Mouse (Mus musculus): ENCODE data around the gene Stfa2. TPM values are rescaled to one million over a fixed set of nuclear protein-coding genes. Genes with fewer than 3 reads are reported as not detected.
"Not testable (repeated sequence)": the region's sequence is repeated elsewhere in the genome, so short reads cannot be mapped to it uniquely, and the experiment has no call there.

Gene Stfa2
- not detected in 2 replicates for polyA plus RNA-seq (2012; rRNA removed)

DNA sequence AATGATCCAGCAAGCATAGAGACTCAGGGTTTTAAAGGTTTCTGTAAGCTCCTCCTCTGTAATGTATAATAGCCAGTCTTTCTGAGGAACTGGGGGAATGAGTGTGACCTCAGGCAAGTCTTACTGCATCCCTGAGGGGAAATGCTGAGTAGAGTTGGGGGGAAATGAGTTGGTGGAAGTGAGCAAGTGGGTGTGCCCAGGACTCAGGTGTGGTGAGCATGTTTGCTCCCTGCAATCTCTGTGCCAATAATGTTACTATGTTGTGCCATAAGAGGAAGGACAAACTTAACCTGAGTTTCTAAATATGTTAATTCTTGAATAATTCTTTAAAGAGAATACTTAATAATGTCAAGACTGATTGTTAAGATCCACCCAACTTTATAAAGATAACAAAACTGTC lies at the start of gene Stfa2:
Gene Stfa2 (minus strand): TSS at position 101 of the 400 bp plus-strand sequence.
- Histone ChIP-seq H3K36me3 (ENCODE audit: control insufficient read depth, insufficient read depth, low read length) (no peaks in the 10 kb centered on the region), H3K27ac (ENCODE audit: control insufficient read depth, insufficient read depth, low read depth, low read length) (no peak within 1 kb of the TSS), H3K27me3 (ENCODE audit: control insufficient read depth, insufficient read depth, low read length) (no peaks in the 10 kb centered on the region), H3K4me3 (ENCODE audit: control insufficient read depth, low read depth, low read length) (no peak within 1 kb of the TSS), H3K4me1 (ENCODE audit: control insufficient read depth, insufficient read depth, low read length) (no peaks in the 10 kb centered on the region)
- TF ChIP-seq POLR2A (IDR thresholded peaks at IDR 0.05; ENCODE audit: control insufficient read depth, low read depth, low read length) (no peak), CTCF (IDR thresholded peaks at IDR 0.05; ENCODE audit: control insufficient read depth, insufficient read depth, insufficient replicate concordance, low read depth, low read length) (no peak)

GRCm38 (mm10) chr16:36455342-36455802 lies 47.1 kb upstream of the Stfa2 start, which contains the start of gene Stfa3:
Stfa3 (minus strand) TSS chr16:36455392.
- TF ChIP-seq POLR2A (IDR thresholded peaks at IDR 0.05; ENCODE audit: control insufficient read depth, low read depth, low read length) (no peak), CTCF (IDR thresholded peaks at IDR 0.05; ENCODE audit: control insufficient read depth, insufficient read depth, insufficient replicate concordance, low read depth, low read length) (no peak)

GRCm38 (mm10) chr16:36420979-36421378 lies 12.7 kb upstream of the Stfa2 start:
- not testable (repeated sequence) for H3K36me3 ChIP-seq (ENCODE audit: control insufficient read depth, insufficient read depth, low read length); H3K4me1 ChIP-seq (ENCODE audit: control insufficient read depth, insufficient read depth, low read length); H3K4me3 ChIP-seq (ENCODE audit: control insufficient read depth, low read depth, low read length); H3K27me3 ChIP-seq (ENCODE audit: control insufficient read depth, insufficient read depth, low read length); H3K27ac ChIP-seq (ENCODE audit: control insufficient read depth, insufficient read depth, low read depth, low read length)

More at GRCm38 (mm10) chr16:36455342-36455802, 47.1 kb upstream of the Stfa2 start, which contains the start of gene Stfa3:
- Histone ChIP-seq H3K36me3 (ENCODE audit: control insufficient read depth, insufficient read depth, low read length) (no peaks in the 10 kb centered on the region), H3K4me1 (ENCODE audit: control insufficient read depth, insufficient read depth, low read length) (no peaks in the 10 kb centered on the region), H3K4me3 (ENCODE audit: control insufficient read depth, low read depth, low read length) (no peak within 1 kb of the TSS), H3K27ac (ENCODE audit: control insufficient read depth, insufficient read depth, low read depth, low read length) (no peak within 1 kb of the TSS), H3K27me3 (ENCODE audit: control insufficient read depth, insufficient read depth, low read length) (no peaks in the 10 kb centered on the region)

DNA sequence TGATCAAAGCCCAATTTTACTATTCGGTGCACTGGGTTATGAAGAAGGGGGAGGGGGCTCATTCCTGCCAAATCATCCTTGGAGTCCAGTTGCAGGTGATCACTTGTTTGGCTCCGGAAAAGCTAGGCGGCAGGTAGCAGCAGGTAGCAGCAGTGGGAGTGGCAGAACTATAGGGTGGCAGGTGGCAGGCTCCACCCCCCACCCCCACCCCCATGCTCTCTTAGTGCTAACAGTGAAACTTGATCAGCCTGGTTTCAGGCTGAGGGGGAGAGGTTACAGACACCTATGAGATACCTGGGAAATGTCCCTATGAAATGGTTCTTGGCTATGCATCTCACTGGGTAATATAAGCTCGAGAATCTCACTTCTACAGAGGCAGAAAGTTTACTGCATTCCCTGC lies 19.2 kb downstream of the Stfa2 start:
- no peak overlapping the region for H3K27ac ChIP-seq (ENCODE audit: control insufficient read depth, insufficient read depth, low read depth, low read length)
- no peaks in the 10 kb centered on the region for H3K4me1 ChIP-seq (ENCODE audit: control insufficient read depth, insufficient read depth, low read length)
- H3K36me3 ChIP-seq (ENCODE audit: control insufficient read depth, insufficient read depth, low read length) = no peaks in the 10 kb centered on the region
- H3K27me3 ChIP-seq (ENCODE audit: control insufficient read depth, insufficient read depth, low read length) = no peaks in the 10 kb centered on the region
- H3K4me3 ChIP-seq (ENCODE audit: control insufficient read depth, low read depth, low read length) = no peak overlapping the region
- TF ChIP-seq POLR2A (IDR thresholded peaks at IDR 0.05; ENCODE audit: control insufficient read depth, low read depth, low read length) (no peak), CTCF (IDR thresholded peaks at IDR 0.05; ENCODE audit: control insufficient read depth, insufficient read depth, insufficient replicate concordance, low read depth, low read length) (no peak)

GRCm38 (mm10) chr16:36367648-36368047 lies 40.6 kb downstream of the Stfa2 start, which contains the start of gene BC100530:
BC100530 (minus strand) TSS chr16:36367748.
- not testable (repeated sequence) for H3K4me1 ChIP-seq (ENCODE audit: control insufficient read depth, insufficient read depth, low read length); H3K4me3 ChIP-seq (ENCODE audit: control insufficient read depth, low read depth, low read length); H3K36me3 ChIP-seq (ENCODE audit: control insufficient read depth, insufficient read depth, low read length); H3K27me3 ChIP-seq (ENCODE audit: control insufficient read depth, insufficient read depth, low read length); H3K27ac ChIP-seq (ENCODE audit: control insufficient read depth, insufficient read depth, low read depth, low read length)

Other genes starting within 250 kb of the Stfa2 start
- not detected in 2 replicates for gene Gm5483, start 224.2 kb downstream of the Stfa2 start, polyA plus RNA-seq (2012; rRNA removed)
- gene Gm5416, start 198.1 kb downstream of the Stfa2 start, polyA plus RNA-seq (2012; rRNA removed) = 2.2 TPM in 1 of 2 replicates, not detected in the other
- not detected in 2 replicates for gene 2010005H15Rik, start 187.0 kb downstream of the Stfa2 start, polyA plus RNA-seq (2012; rRNA removed)
- not detected in 2 replicates for gene Stfa1, start 131.5 kb downstream of the Stfa2 start, polyA plus RNA-seq (2012; rRNA removed)
- gene BC117090, start 74.1 kb downstream of the Stfa2 start, polyA plus RNA-seq (2012; rRNA removed) = not detected in 2 replicates
- gene BC100530, start 40.7 kb downstream of the Stfa2 start, polyA plus RNA-seq (2012; rRNA removed) = not detected in 2 replicates
- gene Stfa3, start 46.9 kb upstream of the Stfa2 start, polyA plus RNA-seq (2012; rRNA removed) = not detected in 2 replicates
- 1.1 TPM in 2 replicates for gene Casr, start 153.7 kb upstream of the Stfa2 start, polyA plus RNA-seq (2012; rRNA removed)

Data from testis, adult 2 months (tissue).